Mouse (Mus musculus): ENCODE measurements around the gene Dusp16.

DNA sequence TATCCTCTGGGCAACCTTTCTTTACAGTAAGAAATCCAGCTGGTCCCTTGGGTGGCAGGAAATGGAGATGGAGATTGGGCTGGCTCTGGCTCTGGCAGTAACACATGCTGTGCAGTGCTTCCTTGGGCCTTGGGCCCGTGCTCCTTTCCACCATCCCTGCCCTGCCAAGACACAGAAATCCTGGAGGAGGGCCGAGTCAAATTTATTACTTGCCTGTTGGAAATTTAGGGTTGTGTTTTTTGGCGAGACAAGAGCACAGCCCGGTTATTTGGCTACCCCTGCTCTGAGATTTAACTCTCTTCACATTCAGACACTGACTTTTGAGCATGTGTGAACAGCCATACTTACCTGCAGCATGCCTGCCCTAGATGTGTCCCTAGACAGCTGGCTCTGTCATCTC, 96.3 kb downstream of the Dusp16 start:
- TF ChIP-seq CTCF (conservative IDR thresholded peaks at IDR 0.05; ENCODE audit: low read length) (no peak), NANOG (IDR thresholded peaks at IDR 0.05; ENCODE audit: borderline replicate concordance, low read length) (no peak)
